Mouse (Mus musculus) left cerebral cortex, postnatal 4 days (tissue): Measurements from ENCODE around the gene Adamts14. TPM values are rescaled to one million over a fixed set of nuclear protein-coding genes. Genes with fewer than 3 reads are reported as not detected.
A peak's percentile ranks its signal among the peaks of the same experiment; 100 is the strongest.

ENCODE experiments used
- DNase-seq: peaks from one replicate; pipeline ENCODE4 v3.0.0-alpha.2; 2022
- intact Hi-C: fragments of 180-260 bp; cut with DNase I; formaldehyde crosslinking; loops from one replicate; pipeline ENCODE4 v1.15.1; 2025
- total RNA-seq, 2 experiments: library from RNA; stranded (reverse); gene quantifications; 2 replicates each; pipeline ENCODE4 v1.2.3; 2021

Gene Adamts14
- total RNA-seq, 2 experiments from 2014 or later = 1.0 to 1.5 TPM

GRCm38 (mm10) chr10:61277051-61277450 lies 3.8 kb upstream of the Adamts14 start:
- intact Hi-C loops = no loop called here

GRCm38 (mm10) chr10:61275669-61276110 lies 2.5 kb upstream of the Adamts14 start:
- peak; percentile 40 for DNase-seq
- intact Hi-C loops = no loop called here

More at GRCm38 (mm10) chr10:61277051-61277450, 3.8 kb upstream of the Adamts14 start:
- DNase-seq = no peak

- intact Hi-C loops = no loop called here
- DNase-seq = no peak
Measured at GRCm38 (mm10) chr10:61274532-61274931, 1.3 kb upstream of the Adamts14 start.

- DNase-seq = peak; percentile 41
- intact Hi-C loops = no loop called here
Measured at GRCm38 (mm10) chr10:61273844-61274215, 592 bp upstream of the Adamts14 start.

- intact Hi-C loops = no loop called here
- DNase-seq = no peak
Measured at GRCm38 (mm10) chr10:61272631-61273030, 607 bp downstream of the Adamts14 start.

GRCm38 (mm10) chr10:61272089-61272626 lies 1.1 kb downstream of the Adamts14 start:
- intact Hi-C loops = no loop called here
- no peak for DNase-seq

GRCm38 (mm10) chr10:61267378-61267777 lies 5.9 kb downstream of the Adamts14 start:
- no peak for DNase-seq
- intact Hi-C loops = no loop called here

GRCm38 (mm10) chr10:61263606-61264005 lies 9.6 kb downstream of the Adamts14 start:
- intact Hi-C loops = no loop called here
- no peak for DNase-seq

- DNase-seq = peak; percentile 93
- intact Hi-C loops = no loop called here
Measured at GRCm38 (mm10) chr10:61261229-61262156, 11.7 kb downstream of the Adamts14 start.

GRCm38 (mm10) chr10:61258131-61258530 lies 15.1 kb downstream of the Adamts14 start:
- no peak for DNase-seq
- intact Hi-C loops = no loop called here

GRCm38 (mm10) chr10:61256665-61257064 lies 16.6 kb downstream of the Adamts14 start:
- intact Hi-C loops = no loop called here
- DNase-seq = no peak

- peak; percentile 50 for DNase-seq
- intact Hi-C loops = no loop called here
Measured at GRCm38 (mm10) chr10:61255190-61255589, 18.0 kb downstream of the Adamts14 start.

GRCm38 (mm10) chr10:61254761-61255160 lies 18.5 kb downstream of the Adamts14 start:
- peak; percentile 85 for DNase-seq
- intact Hi-C loops = no loop called here

- intact Hi-C loops = no loop called here
- no peak for DNase-seq
Measured at GRCm38 (mm10) chr10:61249951-61250350, 23.3 kb downstream of the Adamts14 start.

GRCm38 (mm10) chr10:61248596-61249114 lies 24.6 kb downstream of the Adamts14 start:
- intact Hi-C loops = no loop called here
- no peak for DNase-seq

- intact Hi-C loops = no loop called here
- no peak for DNase-seq
Measured at GRCm38 (mm10) chr10:61246288-61246687, 26.9 kb downstream of the Adamts14 start.

- DNase-seq = no peak
- intact Hi-C loops = no loop called here
Measured at GRCm38 (mm10) chr10:61241961-61242421, 31.2 kb downstream of the Adamts14 start.

GRCm38 (mm10) chr10:61240108-61240920 lies 32.9 kb downstream of the Adamts14 start:
- intact Hi-C loops = no loop called here

GRCm38 (mm10) chr10:61237391-61237785 lies 35.9 kb downstream of the Adamts14 start:
- intact Hi-C loops = no loop called here
- DNase-seq = no peak

More at GRCm38 (mm10) chr10:61240108-61240920, 32.9 kb downstream of the Adamts14 start:
- DNase-seq = no peak

- intact Hi-C loops = no loop called here
- no peak for DNase-seq
Measured at GRCm38 (mm10) chr10:61236683-61237390, 36.4 kb downstream of the Adamts14 start.
